Mouse (Mus musculus): ENCODE results near the gene Tmem254c. TPM values are rescaled to one million over a fixed set of nuclear protein-coding genes. Genes with fewer than 3 reads are reported as not detected.

Tmem254c gene
- 11.7 and 17.3 TPM in 2 replicates for polyA plus RNA-seq (2015; fragmentation: Nextera tagmentation; extraction: Ambion mirVana)

DNA sequence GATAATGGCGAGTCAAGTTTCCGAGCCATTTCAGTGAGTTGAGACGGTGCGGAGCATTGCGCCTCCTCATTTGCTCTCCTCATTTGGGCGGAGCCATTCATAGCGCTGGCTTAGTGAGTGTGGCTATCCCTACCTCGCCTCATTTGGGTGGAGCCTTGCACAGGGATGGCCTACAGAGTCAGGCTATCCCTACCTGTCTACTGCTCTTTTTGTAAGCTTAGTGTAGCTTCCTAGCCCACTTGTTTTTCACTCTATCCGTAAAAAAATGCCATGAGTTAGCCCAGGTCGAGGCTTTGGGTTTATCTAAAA is at the start of gene Tmem254c:
TSS of gene Tmem254c (minus strand) at position 31 of the 309 bp plus-strand sequence.

GRCm38 (mm10) chr14:26081997-26082396 is 14.8 kb upstream of the Tmem254c start, which contains the start of gene Cphx3:
Cphx3 (plus strand) TSS chr14:26082297.

GRCm38 (mm10) chr14:26081216-26081615 is 14.1 kb upstream of the Tmem254c start, which contains the start of gene Cphx2:
Cphx2 (plus strand) TSS chr14:26081516.

DNA sequence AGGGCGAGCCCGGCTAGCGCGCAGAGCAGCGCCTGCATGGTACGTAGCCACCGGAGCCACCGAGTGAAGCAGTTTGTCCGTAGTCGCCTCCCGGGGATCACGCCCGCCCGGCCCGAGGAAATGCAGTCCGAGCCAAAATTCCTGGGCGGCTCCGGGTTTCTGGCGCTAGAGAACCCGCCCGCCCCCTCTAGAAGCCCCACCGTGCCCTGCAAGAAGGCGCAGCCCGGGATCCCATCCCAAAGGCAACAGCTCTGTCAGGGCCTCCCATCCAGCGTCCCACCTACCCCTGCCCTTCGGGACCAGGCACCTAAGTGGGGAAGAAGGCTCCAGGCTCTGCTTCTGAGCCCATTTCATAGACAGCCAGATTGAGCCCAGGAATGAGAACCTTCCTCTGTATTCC is 24.5 kb downstream of the Tmem254c start, which contains the start of gene Gm9780:
TSS of gene Gm9780 (minus strand) at position 101 of the 400 bp plus-strand sequence.

Other genes starting within 250 kb of the Tmem254c start
- 28.7 and 33.9 TPM in 2 replicates for gene Anxa11, start 225.2 kb downstream of the Tmem254c start, polyA plus RNA-seq (2015; fragmentation: Nextera tagmentation; extraction: Ambion mirVana)
- 0.38 and 1.3 TPM in 2 replicates for gene Plac9a, start 164.3 kb downstream of the Tmem254c start, polyA plus RNA-seq (2015; fragmentation: Nextera tagmentation; extraction: Ambion mirVana)
- 0.64 and 0.89 TPM in 2 replicates for gene Tmem254a, start 139.7 kb downstream of the Tmem254c start, polyA plus RNA-seq (2015; fragmentation: Nextera tagmentation; extraction: Ambion mirVana)
- gene Cphx1, start 129.1 kb downstream of the Tmem254c start, polyA plus RNA-seq (2015; fragmentation: Nextera tagmentation; extraction: Ambion mirVana), result not detected in 2 replicates
- not detected in 2 replicates for gene Duxbl1, start 88.8 kb downstream of the Tmem254c start, polyA plus RNA-seq (2015; fragmentation: Nextera tagmentation; extraction: Ambion mirVana)
- 24.9 and 40.9 TPM in 2 replicates for gene Gm9780, start 24.6 kb downstream of the Tmem254c start, polyA plus RNA-seq (2015; fragmentation: Nextera tagmentation; extraction: Ambion mirVana)
- gene Cphx2, start 14.2 kb upstream of the Tmem254c start, polyA plus RNA-seq (2015; fragmentation: Nextera tagmentation; extraction: Ambion mirVana), result not detected in 2 replicates
- gene Cphx3, start 14.9 kb upstream of the Tmem254c start, polyA plus RNA-seq (2015; fragmentation: Nextera tagmentation; extraction: Ambion mirVana), result not detected in 2 replicates
- 0.28 TPM in 1 of 2 replicates, not detected in the other for gene Duxbl2, start 51.0 kb upstream of the Tmem254c start, polyA plus RNA-seq (2015; fragmentation: Nextera tagmentation; extraction: Ambion mirVana)
- 27.1 and 30.9 TPM in 2 replicates for gene Plac9b, start 115.1 kb upstream of the Tmem254c start, polyA plus RNA-seq (2015; fragmentation: Nextera tagmentation; extraction: Ambion mirVana)
- 5.1 and 5.3 TPM in 2 replicates for gene Tmem254b, start 139.7 kb upstream of the Tmem254c start, polyA plus RNA-seq (2015; fragmentation: Nextera tagmentation; extraction: Ambion mirVana)
- gene Duxbl3, start 190.6 kb upstream of the Tmem254c start, polyA plus RNA-seq (2015; fragmentation: Nextera tagmentation; extraction: Ambion mirVana), result 0.46 TPM in 1 of 2 replicates, not detected in the other

Measured in spleen, postnatal 0 days (tissue).